Mouse (Mus musculus) yolk sac, embryonic 10.5 days (tissue): ENCODE data around the gene Tmem238l.

Experiments
- DNase-seq: peaks from one replicate; pipeline ENCODE4 v3.0.0-alpha.2; 2017; ENCODE audit warnings: low spot score

Gene Tmem238l

DNA sequence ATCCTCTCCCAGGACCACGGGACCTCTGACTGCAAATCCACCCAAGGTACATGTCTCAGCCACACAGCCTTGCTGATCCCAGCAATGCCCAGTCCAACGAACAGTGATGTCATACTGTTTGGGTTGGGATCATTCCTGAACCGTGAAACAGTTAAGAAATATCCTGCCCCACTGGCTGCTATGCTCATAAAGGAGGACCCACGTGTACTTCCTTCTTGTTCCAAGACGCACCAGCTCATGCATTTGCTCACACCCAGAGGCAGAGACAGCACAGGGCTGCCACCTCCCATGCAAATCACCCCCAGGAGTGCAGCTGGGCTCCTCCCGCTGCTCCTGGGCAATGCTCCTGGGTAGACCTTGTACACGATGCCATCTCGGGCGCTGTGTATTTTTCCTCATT lies at the start of gene Tmem238l:
Tmem238l (plus strand) TSS at position 336 of the 400 bp plus-strand sequence.
- DNase-seq = no peak

DNA sequence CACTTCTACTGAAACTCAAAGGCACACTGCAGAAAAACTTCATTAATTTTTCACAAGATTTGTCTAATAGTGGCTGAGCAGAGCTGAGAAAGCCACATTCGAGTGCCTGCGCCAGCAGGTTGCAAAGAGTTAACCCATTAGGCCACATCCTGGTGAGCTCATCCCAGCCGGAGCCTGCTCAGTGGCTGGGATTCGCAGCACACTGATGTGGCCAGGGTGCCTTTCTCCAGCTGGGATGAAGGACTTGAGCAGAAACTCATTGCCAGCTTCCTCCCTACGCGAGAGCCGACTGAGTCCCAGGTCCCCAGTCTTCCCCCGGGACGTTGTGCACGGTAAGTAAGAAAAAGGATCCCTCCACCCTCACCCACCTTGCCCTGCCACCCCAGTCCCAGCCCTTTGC lies 44.6 kb upstream of the Tmem238l start, which contains the start of gene Pirt:
Pirt (plus strand) TSS at position 171 of the 400 bp plus-strand sequence.
- no peak for DNase-seq

DNA sequence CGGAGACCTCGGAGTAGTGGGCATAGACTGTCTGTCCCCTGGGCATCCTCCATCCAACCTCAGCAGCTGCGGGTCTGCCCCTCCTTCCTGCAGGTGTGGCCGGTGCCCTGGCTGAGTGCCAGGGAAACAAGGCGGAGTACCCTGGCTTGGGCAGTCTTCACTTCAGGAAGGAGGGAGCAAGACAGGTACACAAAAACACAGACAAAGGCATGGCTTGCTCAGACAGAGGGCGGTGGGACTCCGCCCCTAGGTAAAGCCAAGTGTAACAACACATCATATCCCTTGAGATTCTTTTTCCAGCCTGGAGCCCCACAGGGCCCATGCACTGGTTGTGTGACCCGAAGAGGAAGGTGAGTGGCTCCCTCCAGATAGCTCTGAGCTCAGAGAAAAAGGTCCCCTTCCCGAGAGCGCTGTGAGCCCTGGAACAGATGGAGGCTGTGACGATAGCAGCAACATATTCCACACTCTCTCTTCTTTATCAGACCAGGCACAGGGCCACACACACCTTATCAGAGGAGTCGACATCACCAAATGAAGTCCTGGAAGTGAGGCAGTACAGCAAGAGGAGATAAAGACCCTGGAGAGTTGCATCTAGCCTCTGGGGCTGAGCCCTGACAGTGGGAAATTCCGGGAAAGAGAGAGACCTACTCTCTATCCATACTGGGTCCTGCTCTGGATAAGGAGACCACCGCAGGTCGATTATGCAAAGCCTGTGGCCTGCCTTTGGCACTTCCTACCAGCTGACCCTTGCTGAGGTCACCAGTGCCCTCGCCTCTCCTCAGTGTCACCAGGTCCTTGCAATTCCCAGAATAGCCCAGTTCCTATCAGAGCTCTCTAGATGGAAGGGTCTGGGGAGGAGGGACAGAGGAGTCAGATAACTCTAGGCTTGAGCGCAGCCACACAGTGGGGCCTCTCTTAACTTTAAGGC lies 43.6 kb upstream of the Tmem238l start:
- DNase-seq = no peak

DNA sequence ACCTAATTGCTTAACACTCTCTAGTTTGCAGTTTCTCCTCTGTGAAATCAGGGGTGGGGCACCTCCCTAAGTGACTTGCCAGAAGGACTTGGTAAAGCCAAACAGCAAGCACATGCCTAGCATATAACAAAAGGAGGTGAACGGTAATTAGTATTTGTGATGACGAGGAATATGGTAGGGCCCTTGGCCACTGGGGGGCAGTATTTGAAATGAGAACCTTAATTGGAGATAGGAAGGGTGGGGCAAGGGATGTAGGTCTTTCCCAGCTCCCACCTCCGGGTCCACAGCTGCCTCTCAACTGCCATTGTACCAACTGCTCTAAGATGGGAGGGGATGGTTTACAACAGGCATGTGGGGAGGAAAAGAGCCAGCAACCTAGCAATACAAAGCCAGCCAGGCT lies 42.2 kb upstream of the Tmem238l start:
- no peak for DNase-seq

DNA sequence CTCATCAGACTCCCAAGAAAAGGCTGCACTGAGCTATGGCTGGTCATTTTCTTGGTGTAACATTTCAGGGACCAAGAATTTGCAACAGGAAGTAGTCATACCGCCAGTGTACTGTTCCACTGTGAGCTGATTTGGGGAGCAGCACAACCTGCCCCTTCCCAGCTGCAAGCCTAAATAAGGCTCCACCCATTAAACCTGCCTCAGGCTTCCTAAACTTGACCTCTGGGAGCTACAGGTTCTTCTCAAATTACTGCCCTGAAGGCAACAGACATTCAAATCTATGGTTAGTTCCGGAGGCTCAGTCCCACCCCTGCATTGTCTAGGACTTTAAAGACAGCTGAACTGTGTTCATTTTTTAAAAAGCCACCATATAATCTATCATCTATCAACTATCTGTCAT lies 36.4 kb upstream of the Tmem238l start:
- no peak for DNase-seq

DNA sequence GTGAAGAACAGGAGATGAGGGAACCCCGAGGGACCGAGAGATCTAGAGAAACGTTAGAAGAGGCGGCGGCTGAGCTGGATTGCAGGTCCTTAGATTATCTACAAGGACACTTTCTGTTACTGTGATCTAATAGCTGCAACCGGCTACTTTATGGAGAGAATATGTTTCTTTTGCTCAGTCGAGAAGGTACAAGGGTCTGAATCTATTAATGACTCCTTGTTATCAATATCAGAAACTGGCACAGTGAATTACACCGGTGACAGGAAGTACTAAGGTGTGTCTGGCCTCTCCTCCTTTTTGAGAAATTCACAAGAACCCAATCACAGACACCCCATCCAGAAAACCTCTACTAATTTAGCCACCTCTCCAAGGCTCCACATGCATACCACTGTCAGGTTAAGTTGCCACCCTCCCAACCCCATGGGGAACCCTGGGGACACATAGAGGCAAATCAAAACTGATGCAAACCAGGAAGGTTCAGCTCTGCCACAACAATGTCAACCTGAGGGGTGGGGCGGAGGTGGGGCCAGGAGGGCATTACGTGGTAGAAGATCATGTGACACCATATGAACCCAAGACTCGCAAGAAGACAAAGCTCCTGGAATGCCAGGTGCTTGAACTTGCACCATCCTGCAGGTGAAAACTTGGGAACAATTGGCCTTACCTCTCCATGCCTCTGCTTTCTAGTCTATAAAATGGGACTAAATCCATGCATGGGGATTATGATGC lies 32.2 kb upstream of the Tmem238l start:
- DNase-seq = no peak

DNA sequence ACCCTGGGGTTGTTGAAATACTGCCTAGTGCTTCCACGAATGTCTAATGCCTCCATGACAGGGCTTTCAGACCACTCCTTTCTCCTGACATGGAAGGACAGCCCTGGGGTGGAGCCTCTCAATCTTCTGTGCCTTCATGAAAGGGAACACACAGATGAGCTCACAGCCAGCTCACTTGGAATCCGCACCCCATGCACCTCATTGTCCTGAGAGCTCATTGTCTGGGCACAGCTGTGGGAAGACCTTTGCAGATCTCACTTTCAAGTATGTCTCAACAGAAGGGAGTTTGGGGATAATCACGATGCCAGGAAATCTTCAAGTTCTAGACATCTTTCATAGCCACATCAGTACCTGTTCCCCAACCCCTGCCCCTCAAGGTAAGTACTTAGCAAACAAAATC lies 28.1 kb upstream of the Tmem238l start:
- DNase-seq = no peak

DNA sequence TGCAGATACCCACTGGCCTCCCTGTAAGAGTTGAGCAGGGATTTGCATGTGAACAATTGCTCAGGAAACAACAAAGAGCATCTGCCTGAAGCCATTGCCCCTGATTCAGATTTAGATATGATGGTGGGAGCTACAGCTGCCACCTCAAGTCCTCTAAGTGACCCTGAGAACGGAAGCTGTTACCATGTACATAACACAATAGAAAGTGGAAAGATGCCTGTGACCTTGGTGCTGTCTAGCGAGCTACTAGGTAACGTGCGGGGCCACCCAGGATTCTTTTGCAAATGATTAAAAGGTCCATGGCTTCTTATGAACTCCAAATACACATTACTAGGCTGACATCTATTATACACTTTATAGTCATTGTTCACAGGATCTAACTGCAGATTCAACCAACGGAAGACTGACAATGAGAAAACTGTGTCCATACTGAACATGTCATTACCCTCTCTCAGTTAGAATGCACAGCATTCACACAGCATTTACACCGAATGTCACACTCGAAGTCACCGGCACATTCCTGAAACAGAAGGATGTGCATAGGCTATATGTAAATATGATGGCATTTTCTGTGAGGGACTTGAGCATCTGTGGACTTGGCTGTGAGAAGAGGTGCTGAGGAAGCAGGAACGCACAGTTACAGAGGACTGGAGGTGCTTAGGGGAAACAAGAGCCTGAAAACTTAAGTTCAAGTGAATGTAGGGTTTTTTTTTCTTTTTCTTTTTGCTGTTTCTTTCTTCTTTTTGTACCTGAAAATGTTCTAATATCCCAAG lies 23.4 kb upstream of the Tmem238l start:
- DNase-seq = no peak

DNA sequence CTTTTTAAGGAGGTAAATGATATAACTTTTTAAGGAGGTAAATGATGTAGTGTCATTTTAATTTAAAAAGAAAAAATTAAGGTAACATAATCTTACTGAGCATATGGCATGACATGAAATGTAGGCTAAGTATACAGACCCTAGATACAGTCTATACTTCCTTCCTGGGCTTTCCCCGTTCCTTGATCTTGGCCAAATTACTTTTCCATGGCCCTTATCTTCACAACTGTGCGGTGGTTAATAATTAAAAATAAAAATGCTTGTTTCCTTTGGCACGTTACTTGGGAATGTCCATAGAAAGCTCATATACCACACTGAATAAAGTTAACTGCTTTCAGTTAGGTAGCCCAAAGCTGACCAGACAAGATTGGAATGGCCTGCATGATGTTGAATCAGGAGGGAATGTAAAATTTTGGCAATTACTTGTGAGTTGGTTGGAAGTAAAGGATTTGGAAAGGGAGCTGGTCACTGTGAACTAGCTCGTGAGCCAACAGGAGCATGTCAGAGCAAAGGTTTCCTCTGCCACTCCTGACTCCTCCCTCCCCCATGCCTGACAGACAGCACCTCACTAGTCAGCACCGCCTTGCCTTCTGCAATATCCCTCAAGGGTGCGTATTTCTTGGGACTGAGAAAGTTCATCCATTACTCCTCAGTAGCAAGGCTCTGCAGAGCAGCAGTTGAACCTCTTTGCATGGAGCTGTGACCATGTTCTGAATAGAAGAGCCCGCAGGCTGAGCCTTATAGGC lies 21.8 kb upstream of the Tmem238l start:
- DNase-seq = peak; percentile 55

DNA sequence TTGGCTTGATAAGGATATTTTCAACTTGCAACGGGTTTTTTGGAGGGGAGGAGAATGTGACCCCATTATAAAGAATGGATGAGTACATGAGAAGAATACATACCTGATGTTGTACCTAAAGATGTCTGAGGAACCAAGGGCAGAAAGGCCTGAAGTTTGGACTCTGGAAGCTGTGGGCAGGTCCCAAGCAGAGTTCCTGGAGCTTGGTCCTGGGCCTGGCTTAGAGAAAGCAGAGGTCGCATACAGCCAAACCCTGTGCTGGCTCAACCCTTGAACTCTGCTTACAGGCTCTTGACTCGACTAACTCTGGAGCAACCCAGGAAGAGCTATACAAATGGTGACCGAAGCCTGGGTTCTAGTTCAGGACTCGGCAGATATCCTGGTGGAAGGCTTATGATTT lies 14.4 kb upstream of the Tmem238l start:
- DNase-seq = no peak

DNA sequence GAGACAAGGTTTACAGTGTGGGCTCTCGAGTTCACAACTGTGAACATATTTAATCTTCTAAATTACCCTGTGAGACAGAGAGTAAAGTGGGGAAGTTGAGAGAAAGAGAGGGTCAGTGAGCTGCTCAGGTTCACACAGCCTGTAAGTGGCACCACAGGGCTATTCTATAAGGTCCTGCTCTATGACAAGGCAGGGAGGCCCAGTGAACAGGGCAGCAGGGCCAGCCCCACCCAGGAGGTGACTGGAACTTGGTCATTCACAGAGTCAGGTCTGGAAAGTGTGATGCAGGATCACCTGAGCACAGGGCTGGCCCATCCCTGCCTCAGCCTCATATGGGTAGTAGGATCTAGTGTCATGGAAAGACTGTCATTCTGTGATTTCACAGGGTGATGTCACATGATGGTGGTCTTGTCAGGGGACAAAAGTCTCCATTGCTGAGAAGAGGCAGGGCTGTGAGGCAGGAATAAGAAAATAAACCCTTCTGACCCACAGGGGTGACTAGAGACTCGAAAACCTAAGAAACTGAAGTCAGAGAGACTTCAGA lies 11.1 kb upstream of the Tmem238l start:
- no peak for DNase-seq

DNA sequence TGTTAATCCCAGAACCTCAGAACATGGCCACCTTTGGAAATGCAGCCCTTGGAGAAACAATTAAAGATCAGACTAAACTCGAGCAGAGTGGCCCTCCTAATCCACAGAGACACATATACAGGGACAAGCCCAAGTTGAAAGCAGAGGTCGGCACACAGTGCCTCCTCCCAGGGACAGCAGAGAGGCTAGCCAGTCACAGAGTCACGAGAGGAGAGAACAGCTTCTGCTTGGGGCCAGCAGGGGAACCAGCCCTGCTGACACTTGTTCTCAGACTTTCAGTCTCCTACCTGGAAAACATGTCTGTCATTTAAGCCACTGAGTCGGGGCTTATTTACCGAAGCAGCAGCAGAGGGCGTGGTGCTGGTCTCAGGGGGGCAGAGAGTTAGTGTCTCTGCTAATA lies 9.9 kb upstream of the Tmem238l start:
- DNase-seq = no peak

DNA sequence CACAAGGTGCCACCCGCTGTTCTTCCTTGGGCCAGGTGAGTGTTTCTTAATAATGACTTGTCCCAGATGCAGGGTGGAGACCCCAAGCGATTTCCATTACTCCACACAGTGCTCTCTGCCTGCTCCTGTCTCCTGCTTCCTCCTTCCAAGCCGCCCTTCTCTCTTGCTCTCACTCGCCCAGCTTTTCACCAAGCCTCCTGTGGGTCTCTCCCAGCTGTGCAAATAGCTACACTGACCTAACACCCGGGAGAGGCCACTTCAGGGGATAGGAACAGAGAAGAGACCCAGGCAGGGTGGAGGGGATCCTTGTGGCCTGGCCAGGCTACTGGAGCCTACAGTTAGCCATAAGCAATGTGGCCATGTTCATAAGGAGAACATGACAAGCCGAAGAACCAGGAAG lies 9.5 kb upstream of the Tmem238l start:
- DNase-seq = no peak

DNA sequence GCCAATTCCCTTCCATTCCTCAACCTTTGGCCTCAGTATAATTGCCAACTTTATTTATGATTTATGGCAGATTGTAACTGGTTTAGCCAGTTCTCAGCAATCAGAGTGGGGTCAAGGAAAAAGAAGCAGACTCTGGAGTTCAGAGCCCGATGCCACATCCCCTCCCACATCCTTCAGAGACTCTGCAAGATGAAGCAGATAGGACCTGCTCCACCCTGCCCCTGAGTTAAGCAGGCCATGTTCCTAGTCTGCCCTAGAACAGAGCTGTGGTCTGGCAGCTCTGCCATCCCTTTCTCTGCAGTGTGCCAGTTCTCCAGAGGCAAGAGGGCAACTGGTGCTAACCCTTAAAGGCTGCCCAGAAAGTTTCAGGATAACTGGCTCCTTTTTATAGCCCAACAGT lies 4.4 kb downstream of the Tmem238l start:
- no peak for DNase-seq

DNA sequence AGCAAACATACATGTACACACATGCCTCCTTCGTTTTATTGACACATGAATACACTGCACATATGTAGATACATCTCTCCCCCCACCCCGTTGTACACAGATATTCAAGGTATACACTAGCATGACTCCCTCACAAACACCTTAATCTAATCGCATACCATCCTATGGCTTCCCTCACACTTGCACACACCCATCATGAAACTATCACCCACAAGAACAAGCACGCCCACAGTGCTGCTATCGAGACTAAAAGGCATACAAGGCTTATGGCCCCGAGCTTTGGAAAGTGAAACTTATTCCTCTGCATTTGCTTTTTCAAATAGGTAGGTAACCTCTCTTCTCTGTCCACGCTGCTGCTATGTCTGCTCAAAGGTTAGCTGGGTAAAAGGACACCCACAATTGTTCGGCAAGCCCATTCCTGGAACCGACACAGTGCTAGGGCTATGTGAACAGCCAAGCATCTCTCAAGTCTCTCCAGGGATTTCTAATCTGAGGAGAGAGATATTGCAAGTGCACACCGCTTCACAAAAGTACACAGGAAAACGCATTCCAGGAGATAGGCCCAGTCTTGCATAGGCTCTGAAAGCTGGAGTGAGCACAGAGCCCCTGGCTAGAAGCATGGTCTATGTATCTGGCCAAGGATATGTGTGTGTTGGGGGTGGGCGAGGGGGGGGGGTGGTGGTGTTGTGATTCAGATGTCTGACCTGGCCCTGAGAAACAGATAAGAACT lies 5.2 kb downstream of the Tmem238l start:
- peak; percentile 7 for DNase-seq

DNA sequence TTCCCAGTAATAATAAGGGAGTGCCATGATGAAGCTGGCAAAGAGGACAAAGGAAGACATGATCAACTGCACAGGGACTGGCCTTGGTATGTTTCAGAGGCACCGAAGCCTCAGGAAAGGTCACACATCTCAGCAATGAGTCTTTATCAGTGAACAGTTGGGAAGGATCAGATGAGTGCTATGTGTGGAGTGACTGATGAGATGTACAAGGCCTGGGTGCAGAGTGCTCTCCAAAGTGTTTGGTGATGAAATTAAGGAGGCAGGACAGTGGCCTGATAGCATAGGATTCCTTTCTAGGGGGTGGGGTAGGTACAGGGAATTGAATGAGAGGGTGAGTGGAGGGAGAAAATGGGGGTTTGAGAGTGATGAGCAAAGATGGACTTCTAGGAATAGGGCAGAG lies 7.0 kb downstream of the Tmem238l start:
- DNase-seq = no peak

DNA sequence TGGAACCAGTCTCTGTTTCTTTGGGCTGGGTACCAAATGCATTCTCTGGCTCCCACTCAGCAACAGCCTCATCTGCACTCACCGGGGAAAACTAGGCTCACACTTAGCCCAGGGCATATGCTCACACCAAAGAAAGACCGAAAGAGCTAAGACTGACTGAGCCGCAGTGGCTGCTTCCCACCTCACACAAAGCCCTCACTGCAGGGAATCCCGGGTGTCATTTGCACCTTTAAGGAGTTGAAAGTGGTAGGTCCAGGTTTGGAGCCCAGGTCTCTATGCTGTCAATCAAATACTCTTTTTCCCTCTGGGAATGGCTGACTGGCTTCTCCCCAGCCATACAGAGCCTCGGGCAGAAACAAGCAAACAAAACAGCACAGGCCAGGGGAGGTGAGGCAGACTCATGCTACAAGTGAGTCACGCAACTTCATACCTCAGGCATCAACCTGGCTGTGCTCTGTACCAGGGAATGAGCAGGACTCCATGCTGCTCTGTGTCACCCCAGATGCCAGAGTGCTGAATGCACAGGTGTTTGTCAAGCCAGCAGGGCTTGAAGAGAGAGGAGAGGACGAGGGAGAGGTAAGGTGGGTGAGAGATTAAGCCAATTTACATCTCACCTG lies 10.2 kb downstream of the Tmem238l start:
- no peak for DNase-seq

DNA sequence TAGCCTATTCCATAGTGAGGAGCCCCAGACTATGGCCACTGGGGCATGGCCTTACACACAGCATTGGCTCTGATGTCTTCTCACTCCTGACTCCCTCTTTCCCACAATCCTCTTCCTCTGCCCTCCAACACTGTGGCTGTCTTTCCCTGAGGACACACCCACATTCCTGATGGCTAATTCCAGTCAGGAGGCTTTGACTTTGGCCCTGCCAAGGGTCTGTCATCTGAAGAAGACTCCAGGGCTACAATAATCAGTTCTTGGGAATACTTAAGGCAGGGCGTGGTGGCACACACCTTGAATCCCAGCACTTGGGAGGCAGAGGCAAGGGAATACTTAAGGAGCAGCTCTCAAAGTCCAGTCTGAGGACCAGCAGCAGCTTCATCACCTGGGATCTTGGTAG lies 12.1 kb downstream of the Tmem238l start:
- no peak for DNase-seq

DNA sequence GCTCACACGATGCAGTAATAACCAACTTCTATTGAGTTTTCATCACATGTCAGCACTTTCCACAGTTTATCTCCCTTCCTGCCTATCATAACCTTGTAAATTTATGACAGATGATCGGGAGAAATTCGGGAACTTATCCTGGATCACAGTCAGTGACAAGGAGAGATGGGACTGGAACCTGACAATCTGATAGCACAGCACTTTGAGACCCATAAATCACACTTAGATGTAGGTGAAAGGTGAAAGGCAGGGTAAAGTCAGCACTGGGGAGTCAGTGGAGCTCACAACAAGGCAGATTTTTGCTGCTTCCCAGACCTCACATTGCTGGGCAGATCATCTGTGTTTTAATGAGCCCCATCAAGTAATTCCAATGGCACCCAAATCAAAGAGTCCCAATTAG lies 17.1 kb downstream of the Tmem238l start:
- DNase-seq = no peak

DNA sequence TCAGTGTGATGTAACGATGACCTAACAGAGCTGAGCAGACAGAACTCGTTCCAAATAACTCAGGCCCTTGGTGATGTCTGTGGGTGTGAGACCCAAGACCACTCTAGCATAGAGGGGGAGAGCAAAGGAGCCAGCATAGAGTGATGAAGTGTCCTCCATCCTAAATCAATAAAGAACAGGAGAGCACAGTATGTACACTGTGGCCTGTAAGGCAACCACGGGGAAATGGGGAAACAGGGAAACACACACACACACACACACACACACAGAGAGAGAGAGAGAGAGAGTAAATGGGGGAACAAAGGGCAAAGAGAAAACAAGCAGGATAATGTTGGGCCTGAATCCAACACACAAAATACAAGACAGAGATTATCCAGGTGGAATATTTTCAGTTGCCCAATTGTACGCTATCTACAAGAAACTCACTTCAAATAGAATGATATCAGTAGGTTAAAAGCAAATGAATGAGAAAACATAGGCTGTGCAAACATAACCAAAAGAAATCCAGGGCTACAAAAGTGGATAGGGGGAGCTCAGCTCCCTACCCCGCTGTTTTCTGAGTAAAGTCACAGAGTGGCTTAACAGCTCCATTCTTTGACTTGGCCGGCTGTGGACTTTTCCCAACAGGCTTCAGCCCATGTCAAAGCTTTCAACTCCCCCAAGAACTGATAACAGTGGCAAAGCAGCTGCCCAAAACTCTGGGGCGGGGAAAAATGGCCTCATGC lies 19.3 kb downstream of the Tmem238l start:
- no peak for DNase-seq
